Mouse (Mus musculus) forebrain, embryonic 11.5 days (tissue): Measurements from ENCODE around the gene Wdfy4. TPM values are rescaled to one million over a fixed set of nuclear protein-coding genes. Genes with fewer than 3 reads are reported as not detected.

Source experiments
- ATAC-seq: fragments of 200-750 bp; cut with Nextera tagmentation; replicated peaks from 2 replicates; pipeline ENCODE4 v1.8.0; 2017; ENCODE audit warnings: moderate TSS enrichment; ENCODE audit not compliant: low FRiP score
- DNase-seq: peaks from one replicate; pipeline ENCODE4 v3.0.0-alpha.2; 2017; ENCODE audit warnings: low spot score
- H3K27ac ChIP-seq: fragments of 300-500 bp; sonication (generic); 2 replicates; pipeline ENCODE4 v1.5.1; 2014; ENCODE audit warnings: low read depth, low read length
- H3K27me3 ChIP-seq: fragments of 300-500 bp; sonication (generic); 2 replicates; pipeline ENCODE4 v1.6.1; 2014; ENCODE audit warnings: mild to moderate bottlenecking, low read length, mixed read lengths; ENCODE audit not compliant: control insufficient read depth, insufficient read depth
- H3K36me3 ChIP-seq: fragments of 300-500 bp; sonication (generic); 2 replicates; pipeline ENCODE4 v1.6.1; 2014; ENCODE audit warnings: mild to moderate bottlenecking, low read length, moderate library complexity, mixed read lengths; ENCODE audit not compliant: control insufficient read depth, insufficient read depth
- H3K4me1 ChIP-seq: fragments of 300-500 bp; sonication (generic); replicated peaks from 2 replicates; pipeline ENCODE4 v1.6.1; 2014; ENCODE audit warnings: low read length, mixed read lengths; ENCODE audit not compliant: control insufficient read depth, insufficient read depth
- H3K4me2 ChIP-seq: fragments of 300-500 bp; sonication (generic); 2 replicates; pipeline ENCODE4 v1.6.1; 2014; ENCODE audit warnings: low read depth, mild to moderate bottlenecking, low read length, moderate library complexity, mixed read lengths; ENCODE audit not compliant: severe bottlenecking
- H3K4me3 ChIP-seq: fragments of 300-500 bp; sonication (generic); 2 replicates; pipeline ENCODE4 v1.5.1; 2014; ENCODE audit warnings: low read depth, low read length
- H3K9ac ChIP-seq: fragments of 300-500 bp; sonication (generic); 2 replicates; pipeline ENCODE4 v1.6.1; 2014; ENCODE audit warnings: low read length
- H3K9me3 ChIP-seq: fragments of 300-500 bp; sonication (generic); 2 replicates; pipeline ENCODE4 v1.6.1; 2016; ENCODE audit warnings: low read length, mixed read lengths; ENCODE audit not compliant: control insufficient read depth
- WGBS: fragments of 180-500 bp; shearing (Covaris S2); extraction: QIAGEN DNeasy Blood & Tissue Kit; methylation state at CpG from one replicate; pipeline ENCODE4 v1.1.7; 2014; 5-methylcytosine and 5-hydroxymethylcytosine counted together
- polyA plus RNA-seq: library from polyadenylated mRNA; unstranded; fragments of >200 nt; fragmentation: Nextera tagmentation; extraction: Ambion mirVana; gene quantifications from 2 replicates; pipeline ENCODE4 v1.2.1, GENCODE M21; 2014

Wdfy4 gene
- polyA plus RNA-seq = 0.12 and 0.15 TPM in 2 replicates

- Histone ChIP-seq H3K9ac (no peak within 1 kb of the TSS), H3K9me3 (no peaks in the 10 kb centered on the region), H3K27ac (no peak within 1 kb of the TSS), H3K4me3 (no peak within 1 kb of the TSS), H3K4me2 (no peak within 1 kb of the TSS), H3K27me3 (no peaks in the 10 kb centered on the region), H3K4me1 (no peaks in the 10 kb centered on the region), H3K36me3 (no peaks in the 10 kb centered on the region)
- ATAC-seq = no peak
- no peak for DNase-seq
- 90% methylated on average over 11 of the region's 11 CpGs for WGBS
Measured at GRCm38 (mm10) chr14:33185068-33185800, at the start of gene Wdfy4. Wdfy4 (minus strand) TSS chr14:33185508.

DNA sequence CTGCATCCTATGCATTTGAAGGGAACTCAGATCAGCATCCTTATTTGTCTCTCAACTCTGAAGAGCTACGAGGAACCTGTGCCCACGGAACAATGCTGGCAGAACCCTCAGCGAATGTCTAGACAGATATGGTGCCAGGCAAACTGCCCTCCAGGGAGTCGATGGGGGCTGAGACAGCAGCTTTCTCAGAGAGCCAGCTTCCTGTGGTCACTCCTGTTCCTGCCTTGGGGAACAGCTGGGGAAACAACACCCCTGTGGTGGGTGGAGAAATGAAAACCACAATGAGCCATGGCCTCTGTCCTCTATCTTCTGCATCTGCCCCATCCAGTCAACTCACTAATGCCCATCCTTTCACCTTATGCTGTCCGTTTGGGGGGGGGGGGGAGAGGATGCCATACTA lies 46.7 kb upstream of the Wdfy4 start:
- H3K4me3 ChIP-seq = no peak overlapping the region
- H3K36me3 ChIP-seq = no peaks in the 10 kb centered on the region
- no peak overlapping the region for H3K27ac ChIP-seq
- DNase-seq (no peak), ATAC-seq (no peak)
- no peaks in the 10 kb centered on the region for H3K9me3 ChIP-seq
- no peak overlapping the region for H3K9ac ChIP-seq
- no peaks in the 10 kb centered on the region for H3K27me3 ChIP-seq
- no peak overlapping the region for H3K4me2 ChIP-seq
- H3K4me1 ChIP-seq = no peaks in the 10 kb centered on the region
- WGBS = 87% methylated on average over 5 of the region's 5 CpGs

DNA sequence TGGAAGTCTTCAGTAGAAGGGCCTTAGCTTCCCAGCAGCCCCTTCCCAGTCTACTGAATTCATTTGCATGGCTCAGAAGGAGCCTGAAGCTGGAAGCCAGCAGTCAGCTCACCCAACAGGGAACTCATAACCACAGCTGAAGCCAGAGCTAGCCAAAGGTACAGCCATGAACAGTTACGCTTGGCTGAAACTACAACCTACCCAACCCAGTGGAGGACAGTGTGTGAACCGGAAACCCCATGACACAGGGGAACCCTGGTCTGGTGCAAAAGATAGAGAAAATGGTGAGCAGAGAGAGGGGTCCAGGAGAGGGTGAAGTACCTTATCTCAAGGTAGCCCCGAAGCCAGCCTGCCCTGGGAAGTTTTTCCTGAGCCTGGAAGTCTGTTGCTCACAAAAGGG lies 46.0 kb upstream of the Wdfy4 start:
- Histone ChIP-seq H3K27ac (no peak overlapping the region), H3K4me1 (no peaks in the 10 kb centered on the region), H3K4me2 (no peak overlapping the region), H3K4me3 (no peak overlapping the region), H3K9me3 (no peaks in the 10 kb centered on the region), H3K27me3 (no peaks in the 10 kb centered on the region), H3K9ac (no peak overlapping the region), H3K36me3 (no peaks in the 10 kb centered on the region)
- ATAC-seq (no peak), DNase-seq (no peak)
- WGBS = 88% methylated on average over 3 of the region's 3 CpGs

DNA sequence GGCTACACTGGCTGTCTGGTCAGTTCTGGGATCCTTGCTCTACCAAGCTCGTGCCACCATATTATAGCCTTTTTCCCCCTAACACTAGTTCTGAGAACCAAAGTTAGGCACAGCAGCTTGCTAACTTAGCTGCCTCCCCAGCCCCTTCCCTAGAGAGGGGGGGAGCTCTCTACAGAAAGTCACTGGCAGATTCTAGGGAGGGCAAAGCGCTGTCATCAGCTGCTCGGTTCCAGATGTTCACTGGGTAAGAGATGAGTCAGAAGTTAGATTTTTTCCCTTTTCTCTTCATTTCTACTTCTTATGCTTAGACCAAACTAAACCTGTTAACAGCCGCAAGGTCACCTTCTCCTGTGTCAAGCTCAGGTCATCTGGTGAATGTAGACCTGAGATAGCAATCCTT lies 45.4 kb upstream of the Wdfy4 start:
- no peaks in the 10 kb centered on the region for H3K9me3 ChIP-seq
- H3K27me3 ChIP-seq = no peaks in the 10 kb centered on the region
- no peak overlapping the region for H3K4me2 ChIP-seq
- no peak overlapping the region for H3K4me3 ChIP-seq
- H3K9ac ChIP-seq = no peak overlapping the region
- ATAC-seq = no peak
- no peak for DNase-seq
- H3K4me1 ChIP-seq = no peaks in the 10 kb centered on the region
- WGBS = 86% methylated on average over 4 of the region's 4 CpGs
- H3K27ac ChIP-seq = no peak overlapping the region
- no peaks in the 10 kb centered on the region for H3K36me3 ChIP-seq

DNA sequence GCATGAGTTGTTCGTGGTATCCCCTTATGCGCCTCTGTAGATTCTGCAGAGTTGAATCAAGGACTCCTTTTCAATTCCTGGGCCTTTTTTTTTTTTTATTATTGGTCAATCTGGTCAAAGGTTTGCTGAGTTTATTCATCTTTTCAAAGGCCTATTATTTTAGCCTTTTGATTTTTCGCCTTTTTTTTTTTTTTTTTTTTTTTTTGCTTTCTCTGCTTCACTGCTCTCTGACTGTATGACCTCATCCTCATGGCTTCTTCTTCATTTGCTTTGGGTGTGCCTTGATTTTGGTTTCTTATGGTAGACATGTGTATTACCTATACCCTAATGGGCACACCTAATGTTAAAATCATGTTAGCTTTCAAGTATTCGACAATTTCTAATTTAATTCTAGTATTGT lies 39.9 kb upstream of the Wdfy4 start:
- ATAC-seq (no peak), DNase-seq (no peak)
- H3K27me3 ChIP-seq = no peaks in the 10 kb centered on the region
- H3K4me2 ChIP-seq = no peak overlapping the region
- H3K9me3 ChIP-seq = no peaks in the 10 kb centered on the region
- no peak overlapping the region for H3K4me3 ChIP-seq
- H3K9ac ChIP-seq = no peak overlapping the region
- no peaks in the 10 kb centered on the region for H3K36me3 ChIP-seq
- no peak overlapping the region for H3K27ac ChIP-seq
- WGBS = 82% methylated on average over 4 of the region's 4 CpGs
- H3K4me1 ChIP-seq = no peaks in the 10 kb centered on the region

DNA sequence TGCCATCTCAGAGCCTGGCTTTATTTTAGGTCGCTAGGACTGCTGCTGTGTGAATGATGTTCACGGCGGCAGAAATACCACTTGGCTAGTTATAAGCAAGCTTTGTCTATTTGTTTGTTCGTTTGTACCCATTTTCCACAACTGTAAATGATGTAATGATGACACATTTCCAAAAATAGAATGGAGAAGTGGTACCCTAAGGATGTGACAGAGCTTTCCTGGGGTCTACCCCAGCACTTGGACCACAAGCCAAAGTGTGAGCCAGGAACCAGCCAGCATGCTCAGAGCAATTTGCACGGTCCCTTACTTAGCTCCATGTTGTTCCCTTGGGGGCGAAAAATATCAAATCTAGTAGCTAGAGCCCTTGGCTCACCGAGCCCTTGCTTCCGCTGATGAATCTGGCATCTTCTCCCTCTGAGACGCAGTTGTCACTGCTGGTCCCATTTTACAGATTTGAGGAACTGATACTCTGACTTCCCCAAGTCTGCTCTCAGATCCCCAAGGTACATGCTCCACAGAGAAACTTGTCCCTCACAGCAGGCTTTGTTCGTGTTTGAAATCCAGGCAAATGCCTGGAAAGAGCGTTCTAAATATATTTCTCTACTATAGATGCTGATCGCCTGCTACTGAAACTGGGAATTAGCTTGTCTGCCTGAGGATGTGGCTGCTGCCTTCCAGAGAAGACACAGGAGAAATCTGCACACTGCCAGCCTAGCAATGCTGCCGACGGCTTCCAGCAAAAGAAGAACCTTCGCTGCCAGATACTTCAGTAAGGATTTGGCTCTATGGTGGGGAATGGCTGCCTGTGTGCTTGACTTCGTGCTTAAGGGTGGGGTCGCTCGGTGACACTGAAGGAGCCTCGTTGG lies 31.3 kb upstream of the Wdfy4 start:
- no peak overlapping the region for H3K27ac ChIP-seq
- H3K27me3 ChIP-seq = peaks cover 2% of the 10 kb centered on the region; the same call in 1 of the 2 replicates
- H3K36me3 ChIP-seq = no peaks in the 10 kb centered on the region
- DNase-seq (no peak), ATAC-seq (no peak)
- no peak overlapping the region for H3K4me3 ChIP-seq
- H3K9me3 ChIP-seq = no peaks in the 10 kb centered on the region
- H3K4me2 ChIP-seq = no peak overlapping the region
- H3K4me1 ChIP-seq = peaks cover 3% of the 10 kb centered on the region; the same call in 1 of the 2 replicates
- no peak overlapping the region for H3K9ac ChIP-seq
- WGBS = 86% methylated on average over 19 of the region's 19 CpGs

GRCm38 (mm10) chr14:33215163-33215562 lies 29.9 kb upstream of the Wdfy4 start:
- Histone ChIP-seq H3K27ac (no peak overlapping the region), H3K9ac (no peak overlapping the region), H3K4me3 (no peak overlapping the region), H3K36me3 (no peaks in the 10 kb centered on the region), H3K27me3 (peaks cover 2% of the 10 kb centered on the region; the same call in 1 of the 2 replicates), H3K4me1 (peaks cover 3% of the 10 kb centered on the region; the same call in 1 of the 2 replicates), H3K4me2 (no peak overlapping the region), H3K9me3 (no peaks in the 10 kb centered on the region)
- DNase-seq (no peak), ATAC-seq (no peak)
- WGBS = 81% methylated on average over 1 of the region's 1 CpGs

- no peak overlapping the region for H3K4me2 ChIP-seq
- no peak overlapping the region for H3K9ac ChIP-seq
- 24% methylated on average over 4 of the region's 4 CpGs for WGBS
- no peaks in the 10 kb centered on the region for H3K9me3 ChIP-seq
- no peak overlapping the region for H3K27ac ChIP-seq
- peaks cover 2% of the 10 kb centered on the region; the same call in 1 of the 2 replicates for H3K27me3 ChIP-seq
- no peak for DNase-seq
- H3K4me1 ChIP-seq = peaks cover 3% of the 10 kb centered on the region; the same call in 1 of the 2 replicates
- no peak overlapping the region for H3K4me3 ChIP-seq
- no peak for ATAC-seq
- no peaks in the 10 kb centered on the region for H3K36me3 ChIP-seq
Measured at GRCm38 (mm10) chr14:33214767-33215128, 29.4 kb upstream of the Wdfy4 start.
